Mouse (Mus musculus) MEL (cell line): ENCODE measurements around the gene Mapk1. TPM values are rescaled to one million over a fixed set of nuclear protein-coding genes. Genes with fewer than 3 reads are reported as not detected.

Source experiments
- DNase-seq: peaks from one replicate; pipeline ENCODE4 v3.0.0; 2011; ENCODE audit warnings: low read depth, low spot score
- H3K27ac ChIP-seq: 2 replicates; pipeline ENCODE4 v1.5.1; 2012; ENCODE audit warnings: low read depth, mild to moderate bottlenecking, control low read depth, low read length, moderate library complexity; ENCODE audit not compliant: control insufficient read depth
- H3K27me3 ChIP-seq, 2 experiments: fragments of 150-350 bp in 1 of 2; sonication (generic) in 1 of 2; 2 replicates each; pipeline ENCODE4 v1.6.1; 2012; ENCODE audit warnings: low read length in 2 of 2, mild to moderate bottlenecking in 2 of 2, improper control_type of control experiment in 1 of 2, moderate library complexity in 1 of 2; ENCODE audit not compliant: insufficient read depth in 2 of 2, control insufficient read depth in 1 of 2
- H3K36me3 ChIP-seq, 2 experiments: 2 replicates each; pipeline ENCODE4 v1.6.1; 2012 to 2014; ENCODE audit warnings: low read length in 2 of 2, improper control_type of control experiment in 1 of 2, inconsistent platforms in 1 of 2, mild to moderate bottlenecking in 1 of 2; ENCODE audit not compliant: insufficient read depth in 2 of 2, control insufficient read depth in 1 of 2
- H3K4me1 ChIP-seq, 2 experiments: fragments of 150-350 bp in 1 of 2; sonication (generic) in 1 of 2; 2 replicates each; pipeline ENCODE4 v1.6.1; 2012; ENCODE audit warnings: low read length in 2 of 2, improper control_type of control experiment in 1 of 2, mild to moderate bottlenecking in 1 of 2; ENCODE audit not compliant: insufficient read depth in 2 of 2, control insufficient read depth in 1 of 2
- H3K4me3 ChIP-seq, 2 experiments: fragments of 150-350 bp in 1 of 2; sonication (generic) in 1 of 2; 2 replicates each; pipeline ENCODE4 v1.5.1; 2012; ENCODE audit warnings: low read depth in 2 of 2, low read length in 2 of 2, mild to moderate bottlenecking in 2 of 2, moderate library complexity in 2 of 2, control low read depth in 1 of 2, improper control_type of control experiment in 1 of 2; ENCODE audit not compliant: control insufficient read depth in 1 of 2, insufficient read depth in 1 of 2
- H3K79me2 ChIP-seq: 2 replicates; pipeline ENCODE4 v1.6.1; 2012; ENCODE audit warnings: mild to moderate bottlenecking, low read length, moderate library complexity; ENCODE audit not compliant: control insufficient read depth, poor library complexity, insufficient read depth
- H3K9ac ChIP-seq: 2 replicates; pipeline ENCODE4 v1.6.1; 2012; ENCODE audit warnings: low read depth, mild to moderate bottlenecking, control low read depth, low read length, moderate library complexity; ENCODE audit not compliant: control insufficient read depth, poor library complexity, severe bottlenecking
- H3K9me3 ChIP-seq: fragments of 150-350 bp; sonication (generic); replicated peaks from 2 replicates; pipeline ENCODE4 v1.6.1; 2012; ENCODE audit warnings: mild to moderate bottlenecking, low read length, improper control_type of control experiment, moderate library complexity; ENCODE audit not compliant: insufficient read depth
- E2F4 ChIP-seq: IDR thresholded peaks from 2 replicates; pipeline ENCODE4 v1.6.1; 2011; ENCODE audit warnings: low read depth, low read length, improper control_type of control experiment, borderline replicate concordance
- ELF1 ChIP-seq: IDR thresholded peaks from 2 replicates; pipeline ENCODE4 v1.6.1; 2014; ENCODE audit warnings: low read depth, mild to moderate bottlenecking, inconsistent platforms, low read length, improper control_type of control experiment, moderate library complexity
- EP300 ChIP-seq, 2 experiments: IDR thresholded peaks; 2 replicates each; pipeline ENCODE4 v1.6.1; 2011; ENCODE audit warnings: improper control_type of control experiment in 2 of 2, low read length in 2 of 2, low read depth in 1 of 2, mild to moderate bottlenecking in 1 of 2
- GATA1 ChIP-seq: IDR thresholded peaks from 2 replicates; pipeline ENCODE4 v1.6.1; 2011; ENCODE audit warnings: low read depth, low read length, improper control_type of control experiment
- HCFC1 ChIP-seq: IDR thresholded peaks from 2 replicates; pipeline ENCODE4 v1.6.1; 2012; ENCODE audit warnings: low read depth, mild to moderate bottlenecking, inconsistent platforms, low read length, improper control_type of control experiment, moderate library complexity
- KAT2A ChIP-seq: conservative IDR thresholded peaks from 2 replicates; pipeline ENCODE4 v1.6.1; 2012; ENCODE audit warnings: low read depth, low read length, improper control_type of control experiment, inconsistent platforms
- MAFK ChIP-seq: IDR thresholded peaks from 2 replicates; pipeline ENCODE4 v1.6.1; 2011; ENCODE audit warnings: low read depth, mild to moderate bottlenecking, low read length, improper control_type of control experiment, borderline replicate concordance
- MAX ChIP-seq: IDR thresholded peaks from 2 replicates; pipeline ENCODE4 v1.6.1; 2011; ENCODE audit warnings: low read length, improper control_type of control experiment
- MXI1 ChIP-seq: IDR thresholded peaks from 2 replicates; pipeline ENCODE4 v1.6.1; 2011; ENCODE audit warnings: mild to moderate bottlenecking, low read depth, low read length, improper control_type of control experiment
- MYC ChIP-seq: IDR thresholded peaks from 2 replicates; pipeline ENCODE4 v1.6.1; 2011; ENCODE audit warnings: low read depth, mild to moderate bottlenecking, low read length, improper control_type of control experiment, moderate library complexity
- POLR2A ChIP-seq, 2 experiments: IDR thresholded peaks; 2 replicates each; pipeline ENCODE4 v1.6.1; 2011 to 2012; ENCODE audit warnings: low read length in 2 of 2, mild to moderate bottlenecking in 2 of 2, control low read depth in 1 of 2, improper control_type of control experiment in 1 of 2, low read depth in 1 of 2, moderate library complexity in 1 of 2; ENCODE audit not compliant: control insufficient read depth in 1 of 2, insufficient read depth in 1 of 2, poor library complexity in 1 of 2
- POLR2AphosphoS2 ChIP-seq: IDR thresholded peaks from 2 replicates; pipeline ENCODE4 v1.6.1; 2011; ENCODE audit warnings: low read length, improper control_type of control experiment
- POLR2AphosphoS5 ChIP-seq: IDR thresholded peaks from 2 replicates; pipeline ENCODE4 v1.6.1; 2012; ENCODE audit warnings: low read depth, borderline replicate concordance, mild to moderate bottlenecking, inconsistent platforms, low read length, moderate library complexity, mixed read lengths
- SIN3A ChIP-seq: IDR thresholded peaks from 2 replicates; pipeline ENCODE4 v1.6.1; 2012; ENCODE audit warnings: low read length, improper control_type of control experiment, inconsistent platforms
- SMC3 ChIP-seq: IDR thresholded peaks from 2 replicates; pipeline ENCODE4 v1.6.1; 2011; ENCODE audit warnings: low read depth, low read length, improper control_type of control experiment
- TCF12 ChIP-seq: IDR thresholded peaks from 2 replicates; pipeline ENCODE4 v1.6.1; 2014; ENCODE audit warnings: low read depth, mild to moderate bottlenecking, inconsistent platforms, low read length, improper control_type of control experiment, moderate library complexity
- USF2 ChIP-seq, 2 experiments: IDR thresholded peaks; 2 replicates each; pipeline ENCODE4 v1.6.1; 2011 to 2012; ENCODE audit warnings: improper control_type of control experiment in 2 of 2, low read length in 2 of 2, borderline replicate concordance in 1 of 2, inconsistent platforms in 1 of 2, low read depth in 1 of 2, mild to moderate bottlenecking in 1 of 2; ENCODE audit not compliant: insufficient read depth in 1 of 2
- ZC3H11A ChIP-seq: IDR thresholded peaks from 2 replicates; pipeline ENCODE4 v1.6.1; 2012; ENCODE audit warnings: low read depth, mild to moderate bottlenecking, inconsistent platforms, low read length, improper control_type of control experiment
- ZKSCAN1 ChIP-seq: IDR thresholded peaks from 2 replicates; pipeline ENCODE4 v1.6.1; 2012; ENCODE audit warnings: low read depth, mild to moderate bottlenecking, inconsistent platforms, low read length, improper control_type of control experiment, moderate library complexity
- ZNF384 ChIP-seq: IDR thresholded peaks from 2 replicates; pipeline ENCODE4 v1.6.1; 2012; ENCODE audit warnings: low read depth, mild to moderate bottlenecking, inconsistent platforms, low read length, improper control_type of control experiment
- polyA plus RNA-seq, 2 experiments: library from polyadenylated mRNA; stranded (reverse) in 1 of 2; unstranded in 1 of 2; fragments of >175 nt in 1 of 2; fragments of >200 nt in 1 of 2; gene quantifications; 2 replicates each; pipeline versions ENCODE4 v1.2.1 to v1.2.4; 2012; ENCODE audit warnings: low replicate concordance in 2 of 2, low read depth in 1 of 2; ENCODE audit not compliant: insufficient read length in 2 of 2, insufficient read depth in 1 of 2, missing spikeins in 1 of 2
- total RNA-seq: library from RNA; depleted of rRNA; stranded (reverse); fragments of 300-350 nt; gene quantifications from 2 replicates; pipeline ENCODE4 v1.2.3, GENCODE M21; 2012

Gene Mapk1
- total and polyA plus RNA-seq, 3 experiments, result 125 to 225 (median 144) TPM

DNA sequence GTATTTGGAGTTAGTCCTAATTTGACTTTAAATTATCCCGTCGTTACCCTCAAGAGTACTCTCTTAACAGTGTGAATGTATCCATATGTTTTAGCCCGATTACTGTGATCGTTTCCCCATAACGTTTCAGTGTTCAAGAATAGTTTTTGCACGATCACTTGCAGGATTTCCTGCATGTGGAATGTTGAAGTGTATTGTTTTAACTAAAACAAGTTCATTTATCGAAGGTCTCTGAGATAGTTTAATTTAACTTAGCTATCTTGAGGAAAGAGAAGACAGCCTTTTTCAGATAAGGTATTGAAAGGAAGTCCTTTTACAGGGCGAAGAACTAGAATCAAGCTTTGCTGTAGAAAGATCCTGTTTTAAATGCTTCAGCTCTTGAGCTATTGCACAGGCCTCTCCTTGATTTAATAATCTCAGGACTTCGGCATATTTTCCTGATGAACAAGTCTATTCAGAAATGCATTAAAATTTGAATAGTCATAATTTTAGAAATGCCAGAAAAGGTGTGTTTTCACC lies 1.3 kb downstream of the Mapk1 start (continued):
- no peak for TF ChIP-seq KAT2A
- TF ChIP-seq SMC3, result no peak

GRCm38 (mm10) chr16:16987248-16987647 lies 4.1 kb downstream of the Mapk1 start:
- no peaks in the 10 kb centered on the region for H3K9me3 ChIP-seq
- no peaks in the 10 kb centered on the region for H3K27me3 ChIP-seq
- H3K9ac ChIP-seq, result no peak overlapping the region
- H3K27ac ChIP-seq, result no peak overlapping the region
- no peak for DNase-seq
- no peak overlapping the region for H3K4me3 ChIP-seq
- no peak for TF ChIP-seq E2F4
- H3K79me2 ChIP-seq, result peaks cover 79% of the 10 kb centered on the region
- H3K36me3 ChIP-seq, result peaks cover 24 to 38% of the 10 kb centered on the region in 2 experiments
- peaks cover 14 to 16% of the 10 kb centered on the region in 2 experiments for H3K4me1 ChIP-seq

GRCm38 (mm10) chr16:16988842-16989241 lies 5.7 kb downstream of the Mapk1 start:
- Histone ChIP-seq H3K4me1 (peaks cover 12 to 21% of the 10 kb centered on the region in 2 experiments), H3K27me3 (no peaks in the 10 kb centered on the region), H3K79me2 (peaks cover 88% of the 10 kb centered on the region), H3K27ac (no peak overlapping the region), H3K9me3 (no peaks in the 10 kb centered on the region), H3K36me3 (peaks cover 30 to 45% of the 10 kb centered on the region in 2 experiments), H3K4me3 (no peak overlapping the region), H3K9ac (no peak overlapping the region)
- no peak for DNase-seq
- no peak for TF ChIP-seq ZC3H11A
- no peak for TF ChIP-seq KAT2A
- TF ChIP-seq HCFC1, result no peak
- no peak for TF ChIP-seq TCF12
- no peak for TF ChIP-seq MXI1
- TF ChIP-seq SIN3A, result no peak
- TF ChIP-seq EP300 (IDR thresholded peaks at IDR 0.05; ENCODE audit: low read depth in 1 of 2, low read length in 2 of 2), result no peak

DNA sequence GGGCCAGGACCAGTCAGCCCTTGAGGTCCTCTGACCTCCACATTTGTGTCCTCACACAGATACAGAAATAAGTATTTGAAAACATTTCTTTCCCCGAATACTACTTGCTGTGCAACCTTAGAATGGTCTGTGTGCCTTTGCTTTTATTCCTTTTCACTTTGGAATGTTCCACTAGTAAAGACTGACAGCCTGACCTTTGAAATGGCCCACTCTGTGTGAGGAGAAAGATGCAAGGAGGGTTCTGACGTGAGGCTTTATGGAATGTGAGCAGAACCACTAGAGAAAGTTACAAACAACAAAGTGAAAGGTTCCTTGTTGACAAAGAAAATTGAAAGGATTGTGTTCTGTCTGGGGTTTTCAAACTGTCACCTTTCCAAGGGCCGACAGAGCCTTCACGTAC lies 6.8 kb downstream of the Mapk1 start:
- Histone ChIP-seq H3K4me3 (no peak overlapping the region), H3K27me3 (no peaks in the 10 kb centered on the region), H3K27ac (no peak overlapping the region), H3K9me3 (no peaks in the 10 kb centered on the region), H3K9ac (no peak overlapping the region), H3K79me2 (peaks cover 91% of the 10 kb centered on the region), H3K4me1 (peaks cover 14 to 21% of the 10 kb centered on the region in 2 experiments), H3K36me3 (peaks cover 32 to 48% of the 10 kb centered on the region in 2 experiments)
- DNase-seq, result no peak
- no peak for TF ChIP-seq MAFK
- no peak for TF ChIP-seq POLR2AphosphoS5
- no peak for TF ChIP-seq E2F4
- no peak for TF ChIP-seq ELF1
- TF ChIP-seq USF2 (IDR thresholded peaks at IDR 0.05; ENCODE audit: borderline replicate concordance in 1 of 2, insufficient read depth in 1 of 2, low read depth in 1 of 2, low read length in 2 of 2), result no peak
- TF ChIP-seq POLR2AphosphoS2, result no peak
- no peak for TF ChIP-seq MYC
- no peak for TF ChIP-seq MAX
- no peak for TF ChIP-seq EP300 (IDR thresholded peaks at IDR 0.05; ENCODE audit: low read depth in 1 of 2, low read length in 2 of 2)
- TF ChIP-seq GATA1, result no peak
- no peak for TF ChIP-seq ZKSCAN1
- TF ChIP-seq ZNF384, result no peak
- TF ChIP-seq POLR2A (IDR thresholded peaks at IDR 0.05; ENCODE audit: control insufficient read depth in 1 of 2, insufficient read depth in 1 of 2, low read depth in 1 of 2, low read length in 2 of 2, poor library complexity in 1 of 2), result no peak
